ENCODE assay signal across 9 mouse cellular contexts in the genomic region with DNA sequence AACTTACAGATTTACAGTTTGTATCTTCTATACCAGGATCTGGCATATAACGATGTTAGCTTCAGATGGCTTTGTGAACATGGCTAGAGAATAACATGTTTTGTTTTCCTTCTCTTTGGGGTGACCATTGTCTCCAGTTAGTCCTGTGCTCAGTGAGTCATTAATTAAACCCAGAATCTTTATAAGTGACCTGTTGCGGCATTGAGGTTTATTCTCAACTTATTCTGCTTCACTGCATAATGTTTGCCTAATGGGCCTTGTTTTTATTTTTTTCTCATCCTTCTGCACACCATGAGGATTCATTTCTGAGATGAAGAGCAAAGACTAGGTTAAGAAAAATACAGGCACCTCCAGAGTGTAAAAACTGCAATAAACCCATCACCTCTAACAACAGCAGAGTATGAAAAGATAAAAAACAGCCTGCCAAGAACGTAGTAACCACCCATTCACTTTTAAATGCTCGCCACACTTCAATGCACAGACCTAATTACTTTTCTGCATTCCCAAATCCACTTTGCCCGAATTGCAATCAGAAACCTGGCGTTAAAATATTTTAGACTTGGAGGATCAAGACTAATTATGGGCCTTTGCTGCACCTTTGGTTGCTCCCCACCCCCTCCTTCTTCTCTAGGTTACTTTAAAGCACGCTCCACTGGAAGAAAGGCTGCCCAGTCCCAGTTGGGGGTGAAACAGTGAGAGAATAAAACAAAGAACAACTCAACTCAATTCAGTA.
A peak's percentile ranks its signal among the peaks of the same experiment; 100 is the strongest.
DNase-seq lines count a peak whose midpoint lies in the region; ATAC-seq and TF ChIP-seq lines count a peak whose summit lies in the region.
"Had no signal": no experiment of that assay in that cellular context is flagged by ENCODE, and none has a peak within 500 bp of the region (broad histone marks: within the 10 kb centered on the region; RNA-seq: fewer than 3 reads in every experiment).

No protein-coding gene starts in this region.

- intact Hi-C loops in heart, postnatal 25 days (cut with DNase I): no loop called here

- no peaks in the 10 kb centered on the region for H3K36me3 ChIP-seq in hindbrain, embryonic 10.5 days
- H3K36me3 ChIP-seq in kidney, postnatal 0 days (ENCODE audit: insufficient read depth, low read length): no peaks in the 10 kb centered on the region
- H3K36me3 ChIP-seq in midbrain, postnatal 0 days (ENCODE audit: insufficient read depth, low read length): no peaks in the 10 kb centered on the region
- H3K36me3 ChIP-seq in intestine, embryonic 16.5 days (ENCODE audit: control insufficient read depth, insufficient read depth, low read length): no peaks in the 10 kb centered on the region

- ATAC-seq in kidney, postnatal 0 days (replicated peaks; ENCODE audit: low FRiP score, low read depth): peak; percentile 78
- ATAC-seq in midbrain, postnatal 0 days (ENCODE audit: low FRiP score): no peak
- ATAC-seq in intestine, embryonic 16.5 days: no peak

- DNase-seq in cerebellum, postnatal 10 days: peak; percentile 36 to 61
- DNase-seq in cerebellum, adult 8-10 months: no peak
- no peak for DNase-seq in hindbrain, embryonic 10.5 days (ENCODE audit: low spot score)
- DNase-seq in kidney, postnatal 0 days (ENCODE audit: low spot score): peak; percentile 54
- peak; percentile 52 for DNase-seq in midbrain, postnatal 0 days (ENCODE audit: low spot score)
- no peak for DNase-seq in urinary bladder, postnatal 4 days (ENCODE audit: low spot score in 2 of 2)
- DNase-seq in heart, postnatal 25 days (ENCODE audit: low spot score): no peak
- DNase-seq: lung, postnatal 36 days had no signal

- no peaks in the 10 kb centered on the region for H3K9me3 ChIP-seq in hindbrain, embryonic 10.5 days
- H3K9me3 ChIP-seq in kidney, postnatal 0 days (replicated peaks; ENCODE audit: low read length): no peaks in the 10 kb centered on the region
- no peaks in the 10 kb centered on the region for H3K9me3 ChIP-seq in midbrain, postnatal 0 days (ENCODE audit: low read length)
- H3K9me3 ChIP-seq in intestine, embryonic 16.5 days (ENCODE audit: control insufficient read depth, low read length): no peaks in the 10 kb centered on the region

- no peaks in the 10 kb centered on the region for H3K27me3 ChIP-seq in hindbrain, embryonic 10.5 days (ENCODE audit: insufficient read depth, poor library complexity, severe bottlenecking)
- H3K27me3 ChIP-seq in kidney, postnatal 0 days (ENCODE audit: insufficient read depth, low read length): no peaks in the 10 kb centered on the region
- H3K27me3 ChIP-seq in midbrain, postnatal 0 days (ENCODE audit: insufficient read depth, low read length): no peaks in the 10 kb centered on the region
- no peaks in the 10 kb centered on the region for H3K27me3 ChIP-seq in intestine, embryonic 16.5 days (replicated peaks; ENCODE audit: control insufficient read depth, insufficient read depth, low read length)

- WGBS in hindbrain, embryonic 10.5 days: 20% methylated on average over 7 of the region's 7 CpGs
- WGBS in kidney, postnatal 0 days: 30% methylated on average over 7 of the region's 7 CpGs
- WGBS in midbrain, postnatal 0 days: 27% methylated on average over 7 of the region's 7 CpGs
- 49% methylated on average over 7 of the region's 7 CpGs for WGBS in intestine, embryonic 16.5 days

- H3K9ac ChIP-seq in kidney, postnatal 0 days (ENCODE audit: low read depth, low read length): no peak overlapping the region
- H3K9ac ChIP-seq in midbrain, postnatal 0 days (replicated peaks; ENCODE audit: low read length, poor library complexity, severe bottlenecking): no peak overlapping the region
- H3K9ac ChIP-seq in intestine, embryonic 16.5 days (ENCODE audit: low read depth, low read length): no peak overlapping the region

- peaks cover 68% of the 10 kb centered on the region for H3K4me1 ChIP-seq in hindbrain, embryonic 10.5 days (replicated peaks)
- no peaks in the 10 kb centered on the region for H3K4me1 ChIP-seq in kidney, postnatal 0 days (replicated peaks; ENCODE audit: insufficient read depth, low read length)
- H3K4me1 ChIP-seq in midbrain, postnatal 0 days (ENCODE audit: insufficient read depth, low read length): peaks cover 6% of the 10 kb centered on the region; the same call in 1 of the 2 replicates
- no peaks in the 10 kb centered on the region for H3K4me1 ChIP-seq in intestine, embryonic 16.5 days (ENCODE audit: control insufficient read depth, insufficient read depth, low read length)

- no peak overlapping the region for H3K4me3 ChIP-seq in hindbrain, embryonic 10.5 days
- no peak overlapping the region for H3K4me3 ChIP-seq in kidney, postnatal 0 days (replicated peaks; ENCODE audit: low read depth, low read length)
- no peak overlapping the region for H3K4me3 ChIP-seq in midbrain, postnatal 0 days (ENCODE audit: low read depth, low read length)
- H3K4me3 ChIP-seq in intestine, embryonic 16.5 days (ENCODE audit: low read length): no peak overlapping the region

- no peak for TF ChIP-seq CTCF in kidney, postnatal 0 days (IDR thresholded peaks at IDR 0.05; ENCODE audit: low read depth)
- TF ChIP-seq CTCF in midbrain, postnatal 0 days (IDR thresholded peaks at IDR 0.05): no peak

- peak overlapping the region; percentile 79 for H3K27ac ChIP-seq in hindbrain, embryonic 10.5 days
- 0 out of 2 replicates have a peak overlapping the region, but pooled peaks have one; percentile 13 for H3K27ac ChIP-seq in kidney, postnatal 0 days
- no peak overlapping the region for H3K27ac ChIP-seq in midbrain, postnatal 0 days (ENCODE audit: low read depth, low read length)
- no peak overlapping the region for H3K27ac ChIP-seq in intestine, embryonic 16.5 days (ENCODE audit: low read length)

- no peak overlapping the region for H3K4me2 ChIP-seq in kidney, postnatal 0 days (ENCODE audit: low read length)
- H3K4me2 ChIP-seq in midbrain, postnatal 0 days (ENCODE audit: low read depth, low read length, poor library complexity, severe bottlenecking): no peak overlapping the region
- no peak overlapping the region for H3K4me2 ChIP-seq in intestine, embryonic 16.5 days (ENCODE audit: low read depth, low read length)

Comparison
In these comparisons a context has a peak if more than half of its experiments do, and no peak if none do; other contexts are left out.
1. DNase-seq: peak in cerebellum, postnatal 10 days (2 of 2), kidney, postnatal 0 days (single experiment) and midbrain, postnatal 0 days (single experiment); none in cerebellum, adult 8-10 months (single experiment), hindbrain, embryonic 10.5 days (single experiment), urinary bladder, postnatal 4 days (0 of 2) and heart, postnatal 25 days (single experiment).
2. H3K27ac ChIP-seq: peak in hindbrain, embryonic 10.5 days (single experiment) and kidney, postnatal 0 days (single experiment); none in midbrain, postnatal 0 days (single experiment) and intestine, embryonic 16.5 days (single experiment).